Mouse (Mus musculus): Measurements from ENCODE around the gene Foxj3.

- TF ChIP-seq CHD2 (IDR thresholded peaks at IDR 0.05; ENCODE audit: low read depth, low read length) (no peak), ZC3H11A (IDR thresholded peaks at IDR 0.05; ENCODE audit: borderline replicate concordance, low read depth, low read length) (no peak), HCFC1 (IDR thresholded peaks at IDR 0.05; ENCODE audit: borderline replicate concordance, insufficient read depth, low read length) (no peak), MAFK (IDR thresholded peaks at IDR 0.05; ENCODE audit: insufficient read depth, low read depth, low read length) (no peak)
Observed at GRCm38 (mm10) chr4:119670736-119671135, 133.9 kb downstream of the Foxj3 start.
